Mouse (Mus musculus) heart, embryonic 16.5 days (tissue): ENCODE measurements around the gene Abhd2. TPM values are rescaled to one million over a fixed set of nuclear protein-coding genes. Genes with fewer than 3 reads are reported as not detected.

Experiments used
- ATAC-seq: fragments of 200-750 bp; cut with Nextera tagmentation; replicated peaks from 2 replicates; pipeline ENCODE4 v1.8.0; 2017; ENCODE audit warnings: moderate number of reproducible peaks; ENCODE audit not compliant: insufficient read depth, low FRiP score; ENCODE audit errors: extremely low read depth
- H3K27ac ChIP-seq: fragments of 300-500 bp; sonication (generic); 2 replicates; pipeline ENCODE4 v1.5.1; 2014; ENCODE audit warnings: mild to moderate bottlenecking, low read length, control low read depth, moderate library complexity
- H3K27me3 ChIP-seq: fragments of 300-500 bp; sonication (generic); 2 replicates; pipeline ENCODE4 v1.6.1; 2014; ENCODE audit warnings: low read length, mixed read lengths; ENCODE audit not compliant: control insufficient read depth, insufficient read depth
- H3K36me3 ChIP-seq: fragments of 300-500 bp; sonication (generic); 2 replicates; pipeline ENCODE4 v1.6.1; 2014; ENCODE audit not compliant: control insufficient read depth, insufficient read depth
- H3K4me1 ChIP-seq: fragments of 300-500 bp; sonication (generic); 2 replicates; pipeline ENCODE4 v1.6.1; 2014; ENCODE audit warnings: low read length, mixed read lengths; ENCODE audit not compliant: control insufficient read depth, insufficient read depth
- H3K4me2 ChIP-seq: fragments of 300-500 bp; sonication (generic); 2 replicates; pipeline ENCODE4 v1.6.1; 2014; ENCODE audit warnings: low read depth, mild to moderate bottlenecking, control low read depth, low read length
- H3K4me3 ChIP-seq: fragments of 300-500 bp; sonication (generic); 2 replicates; pipeline ENCODE4 v1.5.1; 2014; ENCODE audit warnings: mild to moderate bottlenecking, control low read depth, low read length
- H3K9ac ChIP-seq: fragments of 300-500 bp; sonication (generic); 2 replicates; pipeline ENCODE4 v1.6.1; 2014; ENCODE audit warnings: low read length, control low read depth
- H3K9me3 ChIP-seq: fragments of 300-500 bp; sonication (generic); replicated peaks from 2 replicates; pipeline ENCODE4 v1.6.1; 2016; ENCODE audit warnings: low read length; ENCODE audit not compliant: control insufficient read depth
- WGBS: fragments of 180-500 bp; shearing (Covaris S2); extraction: QIAGEN DNeasy Blood & Tissue Kit; methylation state at CpG from one replicate; pipeline ENCODE4 v1.1.7; 2014; 5-methylcytosine and 5-hydroxymethylcytosine counted together
- polyA plus RNA-seq: library from polyadenylated mRNA; unstranded; fragments of >200 nt; fragmentation: Nextera tagmentation; extraction: Ambion mirVana; gene quantifications from 2 replicates; pipeline ENCODE4 v1.2.1, GENCODE M21; 2015

Abhd2 gene
- polyA plus RNA-seq, 1 experiment from 2014 or later: 4.1 TPM

GRCm38 (mm10) chr7:79309247-79310190, 36.5 kb downstream of the Abhd2 start:
- peak; percentile 62; the same call in 1 of the 2 replicates for ATAC-seq
- H3K9ac ChIP-seq: no peak overlapping the region
- H3K4me3 ChIP-seq: no peak overlapping the region
- H3K36me3 ChIP-seq: no peaks in the 10 kb centered on the region
- H3K4me1 ChIP-seq: peaks cover 29% of the 10 kb centered on the region
- WGBS: 41% methylated on average over 19 of the region's 19 CpGs
- H3K27ac ChIP-seq: no peak overlapping the region
- H3K27me3 ChIP-seq: no peaks in the 10 kb centered on the region
- no peak overlapping the region for H3K4me2 ChIP-seq
- H3K9me3 ChIP-seq: no peaks in the 10 kb centered on the region

GRCm38 (mm10) chr7:79310191-79310555, 37.2 kb downstream of the Abhd2 start:
- no peak overlapping the region for H3K27ac ChIP-seq
- no peaks in the 10 kb centered on the region for H3K36me3 ChIP-seq
- H3K4me3 ChIP-seq: no peak overlapping the region
- H3K4me2 ChIP-seq: no peak overlapping the region
- WGBS: 81% methylated on average over 1 of the region's 1 CpGs
- H3K9me3 ChIP-seq: no peaks in the 10 kb centered on the region
- H3K4me1 ChIP-seq: peaks cover 29% of the 10 kb centered on the region
- no peaks in the 10 kb centered on the region for H3K27me3 ChIP-seq
- no peak for ATAC-seq
- no peak overlapping the region for H3K9ac ChIP-seq

DNA sequence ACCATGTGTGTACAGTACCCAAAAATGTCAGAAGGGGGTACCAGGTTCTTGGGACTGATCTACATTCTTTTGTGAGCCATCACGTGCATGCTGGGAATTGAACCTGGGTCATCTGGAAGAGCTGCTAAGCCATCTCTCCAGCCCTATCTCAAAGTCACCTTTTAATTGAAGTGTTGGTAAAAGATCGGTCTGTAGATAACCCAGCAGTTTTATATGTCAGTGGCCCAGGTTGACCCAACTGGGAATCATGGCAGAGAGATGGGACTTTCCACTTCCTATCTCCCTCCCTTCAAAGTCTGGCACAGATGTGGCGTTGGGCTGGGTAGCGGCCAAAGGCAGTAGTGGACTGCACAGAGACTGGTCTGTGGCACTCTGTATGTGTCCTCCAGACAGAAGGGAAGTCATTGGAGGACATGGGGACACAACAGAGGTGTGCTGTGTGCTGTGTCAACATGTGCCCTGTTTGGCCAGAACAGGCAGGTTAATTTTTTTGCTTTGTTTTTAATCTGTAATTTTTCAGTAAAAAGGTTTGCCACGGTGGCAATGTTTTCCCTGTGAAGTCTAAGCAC, 38.5 kb downstream of the Abhd2 start:
- ATAC-seq: no peak
- Histone ChIP-seq H3K27me3 (no peaks in the 10 kb centered on the region), H3K4me1 (peaks cover 35% of the 10 kb centered on the region)

DNA sequence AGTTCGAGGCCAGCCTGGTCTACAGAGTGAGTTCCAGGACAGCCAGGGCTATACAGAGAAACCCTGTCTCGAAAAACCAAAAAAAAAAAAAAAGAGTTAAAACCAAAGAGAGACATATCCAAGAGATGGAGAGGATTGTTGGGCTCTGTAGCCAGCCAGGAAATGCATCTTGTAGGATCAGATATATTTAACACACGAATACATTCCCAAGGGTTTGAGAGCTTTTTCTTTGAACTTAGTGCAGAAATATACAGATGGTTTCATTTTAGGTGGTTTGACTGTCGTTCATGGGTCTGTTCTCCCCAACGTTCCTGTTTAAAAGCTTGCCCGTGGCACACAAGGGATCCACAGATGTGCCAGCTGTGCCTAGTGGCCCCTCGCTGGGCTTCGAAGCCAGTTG, 39.2 kb downstream of the Abhd2 start:
- Histone ChIP-seq H3K9me3 (no peaks in the 10 kb centered on the region), H3K9ac (no peak overlapping the region), H3K27me3 (no peaks in the 10 kb centered on the region), H3K36me3 (no peaks in the 10 kb centered on the region), H3K4me2 (no peak overlapping the region), H3K27ac (no peak overlapping the region), H3K4me3 (no peak overlapping the region), H3K4me1 (peaks cover 36% of the 10 kb centered on the region)
- no peak for ATAC-seq
- 73% methylated on average over 8 of the region's 8 CpGs for WGBS

More for the DNA sequence above, 38.5 kb downstream of the Abhd2 start:
- H3K9ac ChIP-seq: no peak overlapping the region
- H3K36me3 ChIP-seq: no peaks in the 10 kb centered on the region
- no peak overlapping the region for H3K4me3 ChIP-seq
- no peak overlapping the region for H3K27ac ChIP-seq
- H3K9me3 ChIP-seq: no peaks in the 10 kb centered on the region
- no peak overlapping the region for H3K4me2 ChIP-seq
- WGBS: 89% methylated on average over 5 of the region's 5 CpGs

DNA sequence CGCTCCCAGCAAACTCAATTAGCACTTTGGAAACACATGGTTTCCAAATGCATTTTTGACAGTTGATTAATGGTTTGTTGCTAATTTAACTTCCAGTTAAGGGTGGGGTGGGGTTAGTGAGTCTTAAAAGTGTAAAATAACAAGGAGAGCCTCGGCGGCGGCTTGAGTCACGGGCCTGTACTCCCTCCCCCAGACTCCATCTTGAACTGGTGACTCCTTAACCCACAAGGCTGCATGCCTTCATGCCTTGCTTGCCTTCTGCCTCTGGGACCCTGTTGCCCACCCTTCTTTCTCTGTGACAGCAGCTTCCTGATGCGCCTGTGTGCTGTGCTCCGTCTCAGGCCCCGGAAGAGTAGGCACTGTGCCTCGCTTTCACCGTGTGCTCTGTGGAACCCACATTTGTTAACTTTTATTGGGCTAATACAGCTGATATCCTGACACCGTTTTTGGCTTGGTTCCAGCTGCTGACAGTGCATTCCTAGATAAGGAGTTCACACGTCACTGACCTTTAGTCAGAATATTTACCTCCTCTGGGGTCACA, 40.6 kb downstream of the Abhd2 start:
- no peak overlapping the region for H3K9ac ChIP-seq
- no peaks in the 10 kb centered on the region for H3K36me3 ChIP-seq
- H3K4me3 ChIP-seq: no peak overlapping the region
- H3K4me2 ChIP-seq: no peak overlapping the region
- H3K4me1 ChIP-seq: peaks cover 33% of the 10 kb centered on the region
- H3K9me3 ChIP-seq: no peaks in the 10 kb centered on the region
- 48% methylated on average over 12 of the region's 12 CpGs for WGBS
- no peak overlapping the region for H3K27ac ChIP-seq
- H3K27me3 ChIP-seq: no peaks in the 10 kb centered on the region
- no peak for ATAC-seq

GRCm38 (mm10) chr7:79314517-79314916, 41.5 kb downstream of the Abhd2 start:
- 64% methylated on average over 5 of the region's 5 CpGs for WGBS

DNA sequence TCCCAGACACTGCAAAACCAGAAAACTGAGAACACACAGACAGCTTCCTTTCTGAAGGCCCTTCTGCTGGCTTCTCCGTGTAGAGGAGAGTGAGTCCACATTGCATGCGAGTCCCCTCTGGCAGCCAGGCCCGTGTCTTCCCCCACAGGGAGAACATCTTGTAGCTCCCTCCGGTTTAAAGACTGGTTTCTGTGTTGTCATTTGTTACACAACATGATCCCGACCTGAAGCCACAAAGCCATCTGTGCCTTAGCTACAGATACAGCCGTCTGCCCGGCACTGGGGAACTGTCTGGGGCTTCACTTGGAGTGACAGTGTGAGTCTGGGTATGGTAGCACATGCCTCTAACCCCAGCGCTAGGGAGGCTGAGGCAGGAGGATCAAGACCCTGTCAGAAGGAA, 42.1 kb downstream of the Abhd2 start:
- Histone ChIP-seq H3K27ac (no peak overlapping the region), H3K27me3 (no peaks in the 10 kb centered on the region), H3K9ac (no peak overlapping the region), H3K4me1 (peaks cover 22% of the 10 kb centered on the region), H3K9me3 (no peaks in the 10 kb centered on the region), H3K4me2 (no peak overlapping the region), H3K4me3 (no peak overlapping the region), H3K36me3 (no peaks in the 10 kb centered on the region)
- no peak for ATAC-seq
- 71% methylated on average over 8 of the region's 8 CpGs for WGBS

More at GRCm38 (mm10) chr7:79314517-79314916, 41.5 kb downstream of the Abhd2 start:
- Histone ChIP-seq H3K4me2 (no peak overlapping the region), H3K27ac (no peak overlapping the region), H3K4me3 (no peak overlapping the region), H3K4me1 (peaks cover 24% of the 10 kb centered on the region), H3K36me3 (no peaks in the 10 kb centered on the region), H3K9ac (no peak overlapping the region), H3K9me3 (no peaks in the 10 kb centered on the region), H3K27me3 (no peaks in the 10 kb centered on the region)
- ATAC-seq: no peak

DNA sequence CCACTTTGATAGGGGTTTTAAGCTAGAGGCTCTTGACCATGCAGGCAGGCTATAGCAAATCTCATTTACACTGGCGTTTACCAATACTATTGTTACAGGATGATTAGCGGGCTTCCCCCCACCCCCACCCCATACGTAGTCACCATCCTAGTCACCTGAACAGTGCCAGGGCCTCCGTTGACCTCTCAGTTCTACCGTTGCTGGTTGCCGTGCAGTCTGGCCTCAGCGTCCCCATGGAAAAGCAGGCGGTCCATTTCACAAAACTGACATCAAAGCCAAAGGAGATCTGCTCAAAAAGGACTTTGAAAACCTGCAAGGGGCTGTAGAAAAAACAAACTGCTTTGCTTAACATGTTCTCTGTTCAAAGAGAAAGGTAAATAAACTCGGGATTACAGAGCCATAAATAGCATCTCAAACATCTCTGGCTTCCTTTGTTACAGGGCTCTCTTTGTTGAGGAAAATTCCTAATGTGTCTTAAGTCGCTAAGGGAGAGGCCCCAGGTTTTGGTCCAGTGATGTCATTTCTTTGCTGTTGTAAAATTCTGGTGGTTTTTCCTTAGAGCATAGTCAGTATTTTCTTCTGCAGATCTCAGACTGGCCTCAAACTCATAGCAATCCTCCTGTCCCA, 43.2 kb downstream of the Abhd2 start:
- Histone ChIP-seq H3K36me3 (no peaks in the 10 kb centered on the region), H3K9ac (no peak overlapping the region), H3K27ac (no peak overlapping the region), H3K4me2 (no peak overlapping the region), H3K9me3 (no peaks in the 10 kb centered on the region), H3K27me3 (no peaks in the 10 kb centered on the region), H3K4me3 (no peak overlapping the region), H3K4me1 (peaks cover 18% of the 10 kb centered on the region)
- WGBS: 41% methylated on average over 10 of the region's 10 CpGs
- no peak for ATAC-seq

DNA sequence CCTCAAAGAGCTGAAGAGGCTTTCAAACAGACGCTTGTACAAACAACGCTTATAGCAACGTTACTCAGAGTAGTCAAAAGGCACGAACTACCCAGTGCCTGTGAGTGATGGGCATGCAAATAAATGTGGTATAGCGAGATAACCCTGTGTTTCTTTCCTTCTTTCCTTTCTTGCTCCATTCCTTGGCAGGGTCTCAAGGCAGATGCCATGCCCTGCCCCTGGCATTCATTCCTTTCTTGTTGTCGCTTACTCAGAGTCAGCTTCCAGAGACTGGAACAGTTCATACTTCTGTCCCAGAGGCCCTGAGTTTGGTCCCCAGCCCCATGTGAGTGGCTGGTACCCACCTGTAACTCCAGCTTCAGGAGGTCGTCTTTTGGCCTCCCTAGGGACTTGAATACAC, 44.6 kb downstream of the Abhd2 start:
- Histone ChIP-seq H3K9ac (no peak overlapping the region), H3K4me1 (peaks cover 18% of the 10 kb centered on the region), H3K4me3 (no peak overlapping the region), H3K9me3 (no peaks in the 10 kb centered on the region), H3K27me3 (no peaks in the 10 kb centered on the region), H3K36me3 (no peaks in the 10 kb centered on the region), H3K4me2 (no peak overlapping the region), H3K27ac (no peak overlapping the region)
- WGBS: 64% methylated on average over 7 of the region's 7 CpGs
- ATAC-seq: no peak
